Mouse (Mus musculus): Measurements from ENCODE around the gene 2810006K23Rik. TPM values are rescaled to one million over a fixed set of nuclear protein-coding genes. Genes with fewer than 3 reads are reported as not detected.

The 2810006K23Rik gene
- total and polyA plus RNA-seq, 3 experiments: 7.6 to 13.3 TPM; not detected in 1

GRCm38 (mm10) chr5:124315498-124315897 is 12.4 kb upstream of the 2810006K23Rik start:
- no peak for DNase-seq (ENCODE audit: low read depth, low spot score)
- no peak for TF ChIP-seq BHLHE40 (IDR thresholded peaks at IDR 0.05; ENCODE audit: borderline replicate concordance, low read depth, low read length)
- no peak for TF ChIP-seq GABPA (IDR thresholded peaks at IDR 0.05; ENCODE audit: low read depth, low read length)
- TF ChIP-seq USF2 (IDR thresholded peaks at IDR 0.05; ENCODE audit: borderline replicate concordance in 1 of 2, insufficient read depth in 1 of 2, low read depth in 1 of 2, low read length in 2 of 2): no peak
- TF ChIP-seq CHD2 (IDR thresholded peaks at IDR 0.05; ENCODE audit: low read length): no peak
- TF ChIP-seq POLR2A (IDR thresholded peaks at IDR 0.05; ENCODE audit: control insufficient read depth in 1 of 2, insufficient read depth in 1 of 2, low read depth in 1 of 2, low read length in 2 of 2, poor library complexity in 1 of 2): no peak
- TF ChIP-seq RAD21 (IDR thresholded peaks at IDR 0.05; ENCODE audit: low read depth, low read length): no peak
- no peak for TF ChIP-seq GATA1 (IDR thresholded peaks at IDR 0.05; ENCODE audit: low read depth, low read length)
- TF ChIP-seq HCFC1 (IDR thresholded peaks at IDR 0.05; ENCODE audit: low read depth, low read length): no peak
- TF ChIP-seq KAT2A (conservative IDR thresholded peaks at IDR 0.05; ENCODE audit: low read depth, low read length): no peak
- TF ChIP-seq MYB (IDR thresholded peaks at IDR 0.05; ENCODE audit: low read depth, low read length): no peak
- no peak for TF ChIP-seq MXI1 (IDR thresholded peaks at IDR 0.05; ENCODE audit: low read depth, low read length)
- no peak for TF ChIP-seq SIN3A (IDR thresholded peaks at IDR 0.05; ENCODE audit: low read length)
- no peak for TF ChIP-seq NRF1 (IDR thresholded peaks at IDR 0.05; ENCODE audit: insufficient read depth, low read depth, low read length, poor library complexity, severe bottlenecking)
- TF ChIP-seq ZNF384 (IDR thresholded peaks at IDR 0.05; ENCODE audit: low read depth, low read length): no peak
- TF ChIP-seq MAX (IDR thresholded peaks at IDR 0.05; ENCODE audit: low read length): no peak
- TF ChIP-seq CHD1 (IDR thresholded peaks at IDR 0.05; ENCODE audit: low read depth, low read length): no peak
- H3K9me3 ChIP-seq (replicated peaks; ENCODE audit: insufficient read depth, low read length): no peaks in the 10 kb centered on the region
- H3K27me3 ChIP-seq (ENCODE audit: control insufficient read depth in 1 of 2, insufficient read depth in 2 of 2, low read length in 2 of 2): no peaks in the 10 kb centered on the region
- H3K36me3 ChIP-seq (ENCODE audit: control insufficient read depth in 1 of 2, insufficient read depth in 2 of 2, low read length in 2 of 2): peaks cover 6 to 7% of the 10 kb centered on the region in 2 experiments
- H3K9ac ChIP-seq (ENCODE audit: control insufficient read depth, low read depth, low read length, poor library complexity, severe bottlenecking): no peak overlapping the region
- H3K4me3 ChIP-seq (ENCODE audit: control insufficient read depth in 1 of 2, insufficient read depth in 1 of 2, low read depth in 2 of 2, low read length in 2 of 2): no peak overlapping the region
- peaks cover 0 to 7% of the 10 kb centered on the region in 2 experiments; a peak in 2 of 4 replicates for H3K4me1 ChIP-seq (ENCODE audit: control insufficient read depth in 1 of 2, insufficient read depth in 2 of 2, low read length in 2 of 2)
- H3K79me2 ChIP-seq (ENCODE audit: control insufficient read depth, insufficient read depth, low read length, poor library complexity): no peaks in the 10 kb centered on the region
- no peak overlapping the region for H3K27ac ChIP-seq (ENCODE audit: control insufficient read depth, low read depth, low read length)

- H3K9me3 ChIP-seq (replicated peaks; ENCODE audit: insufficient read depth, low read length): no peaks in the 10 kb centered on the region
- H3K27ac ChIP-seq (ENCODE audit: control insufficient read depth, low read depth, low read length): no peak overlapping the region
- H3K9ac ChIP-seq (ENCODE audit: control insufficient read depth, low read depth, low read length, poor library complexity, severe bottlenecking): no peak overlapping the region
- H3K4me1 ChIP-seq (ENCODE audit: control insufficient read depth in 1 of 2, insufficient read depth in 2 of 2, low read length in 2 of 2): peaks cover 0 to 7% of the 10 kb centered on the region in 2 experiments; a peak in 2 of 4 replicates
- TF ChIP-seq ZC3H11A (IDR thresholded peaks at IDR 0.05; ENCODE audit: low read depth, low read length): no peak
- TF ChIP-seq UBTF (IDR thresholded peaks at IDR 0.05; ENCODE audit: borderline replicate concordance, insufficient read depth, low read depth, low read length): no peak
- TF ChIP-seq USF2 (IDR thresholded peaks at IDR 0.05; ENCODE audit: borderline replicate concordance in 1 of 2, insufficient read depth in 1 of 2, low read depth in 1 of 2, low read length in 2 of 2): no peak
- no peak for TF ChIP-seq MYC (IDR thresholded peaks at IDR 0.05; ENCODE audit: low read depth, low read length)
- no peak for TF ChIP-seq MAZ (IDR thresholded peaks at IDR 0.05; ENCODE audit: low read depth, low read length)
- no peak for TF ChIP-seq USF1 (IDR thresholded peaks at IDR 0.05; ENCODE audit: low read depth, low read length)
- TF ChIP-seq TAL1 (IDR thresholded peaks at IDR 0.05; ENCODE audit: low read length): no peak
- TF ChIP-seq SMC3 (IDR thresholded peaks at IDR 0.05; ENCODE audit: low read depth, low read length): no peak
- no peak for TF ChIP-seq ZMIZ1 (IDR thresholded peaks at IDR 0.05; ENCODE audit: low read depth, low read length)
- TF ChIP-seq ZNF384 (IDR thresholded peaks at IDR 0.05; ENCODE audit: low read depth, low read length): no peak
- no peak for TF ChIP-seq GATA1 (IDR thresholded peaks at IDR 0.05; ENCODE audit: low read depth, low read length)
- TF ChIP-seq ZKSCAN1 (IDR thresholded peaks at IDR 0.05; ENCODE audit: low read depth, low read length): no peak
- TF ChIP-seq MAX (IDR thresholded peaks at IDR 0.05; ENCODE audit: low read length): no peak
- TF ChIP-seq TCF12 (IDR thresholded peaks at IDR 0.05; ENCODE audit: low read depth, low read length): no peak
- TF ChIP-seq BHLHE40 (IDR thresholded peaks at IDR 0.05; ENCODE audit: borderline replicate concordance, low read depth, low read length): no peak
- no peak for TF ChIP-seq MAFK (IDR thresholded peaks at IDR 0.05; ENCODE audit: borderline replicate concordance, low read depth, low read length)
- TF ChIP-seq ETS1 (IDR thresholded peaks at IDR 0.05; ENCODE audit: low read depth, low read length): no peak
- TF ChIP-seq MXI1 (IDR thresholded peaks at IDR 0.05; ENCODE audit: low read depth, low read length): no peak
- no peak for TF ChIP-seq RAD21 (IDR thresholded peaks at IDR 0.05; ENCODE audit: low read depth, low read length)
- no peak for TF ChIP-seq CHD2 (IDR thresholded peaks at IDR 0.05; ENCODE audit: low read length)
- peaks cover 6 to 7% of the 10 kb centered on the region in 2 experiments for H3K36me3 ChIP-seq (ENCODE audit: control insufficient read depth in 1 of 2, insufficient read depth in 2 of 2, low read length in 2 of 2)
- no peak for DNase-seq (ENCODE audit: low read depth, low spot score)
- H3K79me2 ChIP-seq (ENCODE audit: control insufficient read depth, insufficient read depth, low read length, poor library complexity): no peaks in the 10 kb centered on the region
- no peak overlapping the region for H3K4me3 ChIP-seq (ENCODE audit: control insufficient read depth in 1 of 2, insufficient read depth in 1 of 2, low read depth in 2 of 2, low read length in 2 of 2)
- no peaks in the 10 kb centered on the region for H3K27me3 ChIP-seq (ENCODE audit: control insufficient read depth in 1 of 2, insufficient read depth in 2 of 2, low read length in 2 of 2)
These were observed 11.9 kb upstream of the 2810006K23Rik start for GRCm38 (mm10) chr5:124315941-124316340.

All from MEL (cell line).